ENCODE assay signal across 15 mouse cellular contexts in the genomic region with DNA sequence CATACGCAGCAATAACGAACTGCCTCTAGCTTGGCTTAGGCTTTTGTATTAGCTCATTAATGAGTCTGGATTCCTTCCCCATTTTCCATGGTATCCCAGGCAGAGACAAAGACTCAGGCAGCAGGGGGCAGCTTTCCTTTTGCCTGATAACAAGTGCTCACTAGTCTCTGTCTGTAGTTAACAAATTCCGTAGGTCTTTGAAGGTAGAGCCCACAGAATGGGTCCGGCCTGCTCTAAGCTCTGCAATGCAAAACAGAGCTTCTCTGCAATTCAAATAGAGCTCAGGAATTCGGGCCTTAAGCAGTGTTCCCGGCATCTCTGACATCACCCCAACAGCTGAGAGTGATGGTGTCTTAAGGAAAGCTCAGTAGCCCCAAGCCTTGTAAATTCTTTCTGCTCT.
A peak's percentile ranks its signal among the peaks of the same experiment; 100 is the strongest.
DNase-seq lines count a peak whose midpoint lies in the region; ATAC-seq and TF ChIP-seq lines count a peak whose summit lies in the region.
"Had no signal": no experiment of that assay in that cellular context is flagged by ENCODE, and none has a peak within 500 bp of the region (broad histone marks: within the 10 kb centered on the region; RNA-seq: fewer than 3 reads in every experiment).

No protein-coding gene starts in this region.

- no peak overlapping the region for H3K9ac ChIP-seq in forebrain, postnatal 0 days
- no peak overlapping the region for H3K9ac ChIP-seq in neural tube, embryonic 11.5 days (ENCODE audit: low read length)
- H3K9ac ChIP-seq in forebrain, embryonic 11.5 days (ENCODE audit: low read length): no peak overlapping the region
- H3K9ac ChIP-seq: liver, embryonic 13.5 days had no signal

- H3K27me3 ChIP-seq in forebrain, embryonic 10.5 days (ENCODE audit: poor library complexity, severe bottlenecking): peaks cover 4% of the 10 kb centered on the region; the same call in 1 of the 2 replicates
- no peaks in the 10 kb centered on the region for H3K27me3 ChIP-seq in forebrain, postnatal 0 days (ENCODE audit: insufficient read depth, low read length)
- H3K27me3 ChIP-seq in neural tube, embryonic 11.5 days (ENCODE audit: control insufficient read depth, insufficient read depth, low read length): no peaks in the 10 kb centered on the region
- H3K27me3 ChIP-seq in forebrain, embryonic 11.5 days (ENCODE audit: control insufficient read depth, insufficient read depth, low read length): no peaks in the 10 kb centered on the region
- H3K27me3 ChIP-seq: liver, embryonic 13.5 days had no signal

- no peaks in the 10 kb centered on the region for H3K9me3 ChIP-seq in forebrain, embryonic 10.5 days
- H3K9me3 ChIP-seq in forebrain, postnatal 0 days (ENCODE audit: low read length): no peaks in the 10 kb centered on the region
- H3K9me3 ChIP-seq in neural tube, embryonic 11.5 days (ENCODE audit: control insufficient read depth, low read length): no peaks in the 10 kb centered on the region
- no peaks in the 10 kb centered on the region for H3K9me3 ChIP-seq in forebrain, embryonic 11.5 days (ENCODE audit: control insufficient read depth, low read length)
- H3K9me3 ChIP-seq: liver, embryonic 13.5 days; megakaryocyte, embryonic 14.5 days had no signal

- no peak for ATAC-seq in forebrain, postnatal 0 days
- ATAC-seq in neural tube, embryonic 11.5 days (ENCODE audit: insufficient read depth, low FRiP score, low TSS enrichment): no peak
- ATAC-seq in forebrain, embryonic 11.5 days (replicated peaks; ENCODE audit: low FRiP score): peak; percentile 86
- ATAC-seq: inflammation-experienced regulatory T-cells, adult 6 months had no signal

- H3K4me1 ChIP-seq in forebrain, embryonic 10.5 days: peaks cover 53% of the 10 kb centered on the region
- H3K4me1 ChIP-seq in forebrain, postnatal 0 days (ENCODE audit: insufficient read depth): no peaks in the 10 kb centered on the region
- H3K4me1 ChIP-seq in neural tube, embryonic 11.5 days (ENCODE audit: control insufficient read depth, insufficient read depth, low read length): no peaks in the 10 kb centered on the region
- 0 out of 2 replicates have a peak, but pooled peaks cover 3% of the 10 kb centered on the region for H3K4me1 ChIP-seq in forebrain, embryonic 11.5 days (replicated peaks; ENCODE audit: control insufficient read depth, insufficient read depth, low read length)
- H3K4me1 ChIP-seq: liver, embryonic 13.5 days; megakaryocyte, embryonic 14.5 days had no signal

- DNase-seq in forebrain, embryonic 10.5 days (ENCODE audit: extremely low spot score, low spot score): peak; percentile 65
- no peak for DNase-seq in forebrain, postnatal 0 days
- peak; percentile 30 for DNase-seq in neural tube, embryonic 11.5 days (ENCODE audit: low spot score)
- no peak for DNase-seq in neural tube, embryonic 10.5 days (ENCODE audit: extremely low spot score, low spot score)
- peak; percentile 80 for DNase-seq in forebrain, embryonic 11.5 days (ENCODE audit: low spot score)
- peak; percentile 85 for DNase-seq in retina, postnatal 1 day
- no peak for DNase-seq in layer of hippocampus, adult 8-10 months (ENCODE audit: low spot score in 2 of 2)
- DNase-seq in left cerebral cortex, adult 18-20 months (ENCODE audit: low spot score in 2 of 2): no peak
- DNase-seq: adrenal gland, adult 2 months; cerebellum, adult 2 months; heart, adult 2 months; liver, embryonic 13.5 days had no signal

- H3K36me3 ChIP-seq in forebrain, embryonic 10.5 days (replicated peaks): no peaks in the 10 kb centered on the region
- no peaks in the 10 kb centered on the region for H3K36me3 ChIP-seq in forebrain, postnatal 0 days (ENCODE audit: insufficient read depth)
- H3K36me3 ChIP-seq in neural tube, embryonic 11.5 days (ENCODE audit: control insufficient read depth, insufficient read depth, low read length): no peaks in the 10 kb centered on the region
- H3K36me3 ChIP-seq in forebrain, embryonic 11.5 days (ENCODE audit: control insufficient read depth, insufficient read depth, low read length): no peaks in the 10 kb centered on the region
- H3K36me3 ChIP-seq: liver, embryonic 13.5 days had no signal

- no peak overlapping the region for H3K4me2 ChIP-seq in forebrain, postnatal 0 days (ENCODE audit: low read depth)
- no peak overlapping the region for H3K4me2 ChIP-seq in neural tube, embryonic 11.5 days (ENCODE audit: low read depth)
- H3K4me2 ChIP-seq in forebrain, embryonic 11.5 days (ENCODE audit: low read depth, low read length, severe bottlenecking): no peak overlapping the region
- H3K4me2 ChIP-seq: liver, embryonic 13.5 days had no signal

- H3K27ac ChIP-seq in forebrain, embryonic 10.5 days: peak overlapping the region; percentile 76
- no peak overlapping the region for H3K27ac ChIP-seq in forebrain, postnatal 0 days (ENCODE audit: low read depth, low read length)
- no peak overlapping the region for H3K27ac ChIP-seq in neural tube, embryonic 11.5 days (ENCODE audit: low read depth, low read length)
- H3K27ac ChIP-seq in forebrain, embryonic 11.5 days (ENCODE audit: low read depth, low read length): peak overlapping the region; percentile 59
- H3K27ac ChIP-seq: heart, adult 2 months; layer of hippocampus, adult 2 months; liver, embryonic 13.5 days had no signal

- H3K4me3 ChIP-seq in forebrain, embryonic 10.5 days: no peak overlapping the region
- no peak overlapping the region for H3K4me3 ChIP-seq in forebrain, postnatal 0 days (ENCODE audit: low read depth, low read length)
- H3K4me3 ChIP-seq in neural tube, embryonic 11.5 days (ENCODE audit: low read depth, low read length): no peak overlapping the region
- no peak overlapping the region for H3K4me3 ChIP-seq in forebrain, embryonic 11.5 days (ENCODE audit: low read depth, low read length)
- H3K4me3 ChIP-seq: heart, adult 2 months; layer of hippocampus, adult 2 months; liver, embryonic 13.5 days; megakaryocyte, embryonic 14.5 days had no signal

- no peak for TF ChIP-seq CTCF in forebrain, postnatal 0 days (IDR thresholded peaks at IDR 0.05; ENCODE audit: low read depth)

- WGBS in forebrain, embryonic 10.5 days: 25% methylated on average over 6 of the region's 6 CpGs
- WGBS in forebrain, postnatal 0 days: 21% methylated on average over 6 of the region's 6 CpGs
- 40% methylated on average over 6 of the region's 6 CpGs for WGBS in neural tube, embryonic 11.5 days
- WGBS in forebrain, embryonic 11.5 days: 18% methylated on average over 6 of the region's 6 CpGs

Comparison
In these comparisons a context has a peak if more than half of its experiments do, and no peak if none do; other contexts are left out.
1. DNase-seq: peak in forebrain, embryonic 10.5 days (single experiment), neural tube, embryonic 11.5 days (single experiment), forebrain, embryonic 11.5 days (single experiment) and retina, postnatal 1 day (single experiment); none in forebrain, postnatal 0 days (single experiment), neural tube, embryonic 10.5 days (single experiment), layer of hippocampus, adult 8-10 months (0 of 2) and left cerebral cortex, adult 18-20 months (0 of 2).
2. H3K27ac ChIP-seq: peak in forebrain, embryonic 10.5 days (single experiment) and forebrain, embryonic 11.5 days (single experiment); none in forebrain, postnatal 0 days (single experiment) and neural tube, embryonic 11.5 days (single experiment).